Mouse (Mus musculus): ENCODE data around the gene Galk2. TPM values are rescaled to one million over a fixed set of nuclear protein-coding genes. Genes with fewer than 3 reads are reported as not detected.

Gene Galk2
- polyA plus RNA-seq, 1 experiment from 2014 or later = 37.2 TPM

- WGBS = 88% methylated on average over 5 of the region's 5 CpGs
- no peaks in the 10 kb centered on the region for H3K27me3 ChIP-seq (ENCODE audit: low read depth, poor library complexity, severe bottlenecking)
- H3K27ac ChIP-seq = no peak overlapping the region; the same call in 1 of the 2 replicates
- H3K4me1 ChIP-seq = peaks cover 13% of the 10 kb centered on the region
- DNase-seq (ENCODE audit: low spot score) = no peak
- no peaks in the 10 kb centered on the region for H3K9me3 ChIP-seq (replicated peaks)
- no peak overlapping the region for H3K4me3 ChIP-seq
- H3K36me3 ChIP-seq = peaks cover 13% of the 10 kb centered on the region
These were observed 72.3 kb downstream of the Galk2 start for GRCm38 (mm10) chr2:125931193-125931592.

DNA sequence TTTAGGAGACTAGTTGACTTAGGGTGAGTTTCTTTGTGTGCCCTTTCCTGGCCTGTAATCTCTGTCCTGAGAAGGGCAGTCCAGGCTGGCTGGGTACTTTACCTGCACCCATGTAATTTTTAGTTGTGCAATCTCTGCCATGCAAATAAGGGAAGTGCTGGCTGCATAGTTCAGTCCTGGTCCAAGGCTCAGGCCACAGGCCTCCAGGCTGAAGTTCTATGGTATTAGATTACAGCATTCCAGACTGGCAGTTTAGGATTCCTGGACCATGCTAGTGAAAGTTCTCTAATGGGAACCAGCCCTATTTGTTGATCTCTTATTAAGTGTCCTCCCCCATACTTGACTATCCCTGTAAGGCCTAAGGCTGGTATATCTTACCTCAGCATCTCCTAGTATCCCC lies 73.8 kb downstream of the Galk2 start:
- H3K4me1 ChIP-seq = peaks cover 15% of the 10 kb centered on the region
- peak overlapping the region; percentile 65; the same call in 1 of the 2 replicates for H3K27ac ChIP-seq
- H3K4me3 ChIP-seq = no peak overlapping the region
- H3K36me3 ChIP-seq = peaks cover 13% of the 10 kb centered on the region
- no peaks in the 10 kb centered on the region for H3K9me3 ChIP-seq (replicated peaks)
- DNase-seq (ENCODE audit: low spot score) = no peak
- H3K27me3 ChIP-seq (ENCODE audit: low read depth, poor library complexity, severe bottlenecking) = no peaks in the 10 kb centered on the region

DNA sequence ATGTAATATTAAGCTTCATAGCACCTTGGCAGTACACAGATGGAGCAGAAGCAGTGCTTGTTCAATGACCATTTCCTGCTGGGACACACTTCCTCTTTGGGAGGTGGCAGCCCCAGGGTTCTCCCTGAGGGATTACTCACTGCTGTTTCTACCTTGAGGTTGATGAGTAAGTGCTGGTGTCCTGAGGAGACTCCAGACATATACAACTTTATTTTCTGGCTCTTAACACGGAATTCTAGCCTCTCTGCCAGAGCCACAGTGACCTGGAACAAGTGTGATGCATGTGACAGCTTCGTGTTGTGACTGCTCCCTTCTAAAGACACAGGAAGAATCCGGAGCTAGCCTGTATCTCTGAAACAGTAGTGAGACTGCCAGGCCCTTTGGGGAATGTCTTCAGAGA lies 75.1 kb downstream of the Galk2 start:
- whole genome bisulfite sequencing = 80% methylated on average over 3 of the region's 3 CpGs

GRCm38 (mm10) chr2:125936396-125936795 lies 77.5 kb downstream of the Galk2 start:
- Histone ChIP-seq H3K9me3 (replicated peaks) (no peaks in the 10 kb centered on the region), H3K27me3 (ENCODE audit: low read depth, poor library complexity, severe bottlenecking) (no peaks in the 10 kb centered on the region), H3K27ac (no peak overlapping the region), H3K4me3 (no peak overlapping the region), H3K36me3 (peaks cover 9% of the 10 kb centered on the region), H3K4me1 (peaks cover 15% of the 10 kb centered on the region)
- no peak for DNase-seq (ENCODE audit: low spot score)
- WGBS = 55% methylated on average over 5 of the region's 5 CpGs

More for the DNA sequence above, 75.1 kb downstream of the Galk2 start:
- DNase-seq (ENCODE audit: low spot score) = no peak
- Histone ChIP-seq H3K9me3 (replicated peaks) (no peaks in the 10 kb centered on the region), H3K4me3 (no peak overlapping the region), H3K36me3 (peaks cover 13% of the 10 kb centered on the region), H3K27ac (no peak overlapping the region), H3K4me1 (peaks cover 15% of the 10 kb centered on the region), H3K27me3 (ENCODE audit: low read depth, poor library complexity, severe bottlenecking) (no peaks in the 10 kb centered on the region)

DNA sequence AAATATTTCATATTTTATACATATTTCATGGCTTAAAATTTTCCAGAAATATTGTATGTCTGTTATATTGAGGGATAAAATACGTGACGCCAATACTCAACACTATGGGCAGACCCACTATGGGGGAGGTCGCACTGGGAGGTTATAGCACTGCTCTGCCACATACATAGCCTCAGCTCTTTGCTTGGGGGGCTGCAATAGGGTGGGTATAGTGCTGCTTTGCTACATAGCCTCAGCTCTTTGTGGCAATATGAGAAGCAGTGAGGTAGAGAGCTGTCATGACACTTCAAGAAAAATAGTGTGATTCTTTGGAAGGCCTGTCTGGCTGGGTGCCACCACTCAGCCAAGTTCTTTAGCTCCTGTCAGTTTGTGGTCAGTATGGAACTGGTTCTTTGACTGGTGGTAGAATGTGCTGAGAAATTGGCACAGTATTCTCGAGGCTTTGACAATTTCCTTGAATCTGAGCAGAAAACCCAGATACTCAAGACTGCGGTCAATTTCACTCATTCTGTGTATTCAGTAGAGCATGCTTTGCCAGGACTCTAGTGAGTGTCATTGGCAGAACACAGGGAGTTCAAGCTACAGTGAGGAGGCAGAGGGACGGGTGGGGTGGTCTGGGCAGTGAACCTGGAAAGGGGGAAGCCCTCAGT lies 80.2 kb downstream of the Galk2 start:
- 86% methylated on average over 6 of the region's 6 CpGs for WGBS
- Histone ChIP-seq H3K4me3 (no peak overlapping the region), H3K27me3 (ENCODE audit: low read depth, poor library complexity, severe bottlenecking) (no peaks in the 10 kb centered on the region), H3K4me1 (0 out of 2 replicates have a peak, but pooled peaks cover 3% of the 10 kb centered on the region), H3K36me3 (peaks cover 6% of the 10 kb centered on the region; the same call in 1 of the 2 replicates), H3K9me3 (replicated peaks) (no peaks in the 10 kb centered on the region), H3K27ac (no peak overlapping the region)
- DNase-seq (ENCODE audit: low spot score) = no peak

DNA sequence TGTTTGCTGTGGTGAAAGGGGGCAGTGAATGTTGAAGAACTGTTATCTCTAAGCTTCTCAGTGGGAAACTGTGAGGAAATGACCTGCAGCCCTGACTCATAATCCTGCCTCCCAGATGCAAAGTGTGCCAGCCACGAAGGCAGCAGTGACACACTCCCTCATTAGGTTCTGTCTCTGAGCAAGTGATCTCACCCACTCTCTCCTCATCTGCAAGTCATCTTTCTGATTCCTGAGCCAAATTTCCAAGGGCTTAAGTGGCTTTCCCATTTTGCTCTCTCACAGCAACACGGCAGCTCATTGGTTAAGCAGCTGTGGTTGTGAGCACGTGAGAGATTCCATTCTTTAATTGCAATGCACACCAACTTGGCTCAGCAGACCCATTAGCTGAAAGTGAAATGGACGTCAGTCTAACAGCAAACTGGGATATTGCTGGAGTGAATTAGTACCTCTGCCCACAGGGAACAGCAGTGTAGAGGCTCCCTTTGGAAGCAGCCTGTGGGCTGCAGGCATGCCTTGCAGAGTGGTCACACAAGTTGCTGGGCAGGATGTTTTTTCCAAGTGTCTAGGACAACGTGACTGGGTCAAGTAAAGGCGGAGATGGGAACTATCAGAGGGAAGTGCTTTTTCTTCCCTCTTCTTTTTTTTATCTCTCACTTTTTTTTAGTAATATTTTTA lies 82.3 kb downstream of the Galk2 start:
- Histone ChIP-seq H3K27ac (no peak overlapping the region), H3K4me1 (0 out of 2 replicates have a peak, but pooled peaks cover 2% of the 10 kb centered on the region), H3K27me3 (ENCODE audit: low read depth, poor library complexity, severe bottlenecking) (no peaks in the 10 kb centered on the region), H3K36me3 (peaks cover 6% of the 10 kb centered on the region; the same call in 1 of the 2 replicates), H3K9me3 (replicated peaks) (no peaks in the 10 kb centered on the region), H3K4me3 (no peak overlapping the region)
- 73% methylated on average over 6 of the region's 6 CpGs for WGBS
- DNase-seq (ENCODE audit: low spot score) = no peak

GRCm38 (mm10) chr2:125943301-125943700 lies 84.4 kb downstream of the Galk2 start:
- DNase-seq (ENCODE audit: low spot score) = no peak
- H3K4me1 ChIP-seq = no peaks in the 10 kb centered on the region
- no peaks in the 10 kb centered on the region for H3K9me3 ChIP-seq (replicated peaks)
- WGBS = 81% methylated on average over 1 of the region's 1 CpGs
- H3K27ac ChIP-seq = no peak overlapping the region
- peaks cover 7% of the 10 kb centered on the region; the same call in 1 of the 2 replicates for H3K36me3 ChIP-seq
- no peaks in the 10 kb centered on the region for H3K27me3 ChIP-seq (ENCODE audit: low read depth, poor library complexity, severe bottlenecking)
- no peak overlapping the region for H3K4me3 ChIP-seq

DNA sequence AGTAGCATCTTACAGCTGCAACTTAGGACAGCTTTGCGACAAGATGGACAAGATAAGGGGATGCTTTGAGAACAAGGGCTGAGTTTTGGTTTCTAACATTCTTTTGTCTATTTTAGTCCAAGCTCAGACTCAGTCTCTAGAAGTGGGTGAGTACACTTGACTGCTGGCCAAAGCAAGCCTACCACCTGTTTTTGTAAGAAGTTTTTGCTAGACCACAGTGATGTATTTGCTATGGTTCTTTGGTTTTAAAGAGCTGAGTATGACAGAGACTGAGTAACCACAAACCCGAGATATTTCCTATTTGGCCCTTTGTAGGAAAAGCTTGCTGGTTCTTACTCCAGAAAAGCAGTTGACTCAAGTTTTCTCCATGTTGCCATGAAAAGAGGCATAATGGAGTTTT lies 89.3 kb downstream of the Galk2 start:
- Histone ChIP-seq H3K27me3 (ENCODE audit: low read depth, poor library complexity, severe bottlenecking) (no peaks in the 10 kb centered on the region), H3K4me3 (no peak overlapping the region), H3K36me3 (peaks cover 23% of the 10 kb centered on the region), H3K4me1 (no peaks in the 10 kb centered on the region), H3K27ac (no peak overlapping the region), H3K9me3 (replicated peaks) (no peaks in the 10 kb centered on the region)
- DNase-seq (ENCODE audit: low spot score) = no peak
- WGBS = 89% methylated on average over 2 of the region's 2 CpGs

DNA sequence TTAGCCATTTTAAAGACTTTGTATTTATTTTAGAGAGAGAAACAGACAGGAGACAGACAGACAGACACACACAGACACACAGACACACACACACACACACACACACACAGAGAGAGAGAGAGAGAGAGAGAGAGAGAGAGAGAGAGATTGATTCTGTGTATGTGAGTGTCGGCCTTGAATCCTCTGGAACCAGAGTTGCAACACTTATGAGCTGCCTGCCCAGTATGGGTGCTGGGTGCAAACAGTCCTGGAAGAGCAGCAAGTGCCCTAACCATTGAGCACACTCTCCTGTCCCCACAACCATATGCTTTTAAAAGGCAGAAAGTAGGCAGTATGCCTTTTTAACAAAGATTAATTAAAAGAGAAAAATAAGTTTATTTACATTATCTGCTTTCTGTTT lies 109.9 kb downstream of the Galk2 start:
- Histone ChIP-seq H3K36me3 (no peaks in the 10 kb centered on the region), H3K4me3 (no peak overlapping the region), H3K27ac (no peak overlapping the region), H3K27me3 (ENCODE audit: low read depth, poor library complexity, severe bottlenecking) (no peaks in the 10 kb centered on the region), H3K9me3 (replicated peaks) (no peaks in the 10 kb centered on the region), H3K4me1 (peaks cover 11% of the 10 kb centered on the region)
- WGBS = 86% methylated on average over 1 of the region's 1 CpGs
- DNase-seq (ENCODE audit: low spot score) = no peak

DNA sequence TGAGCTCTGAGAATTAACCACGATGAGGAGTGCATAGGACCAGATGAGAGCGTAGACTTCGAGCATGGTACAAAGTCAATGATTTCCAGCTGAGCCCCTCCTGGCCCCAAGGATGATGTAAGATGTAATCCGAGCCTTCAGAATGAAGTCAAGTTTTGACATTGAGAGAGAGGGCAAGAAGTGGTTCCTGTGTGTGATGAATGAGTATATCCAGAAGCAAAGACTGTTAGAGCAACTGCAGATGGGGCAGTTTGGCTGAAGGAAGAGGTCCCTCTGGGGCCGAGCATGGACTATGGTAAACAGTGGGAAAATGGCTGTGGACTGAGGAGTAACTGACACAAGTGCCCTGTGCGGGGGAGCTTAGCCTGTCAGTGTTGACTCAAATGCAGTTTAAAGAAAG lies 114.3 kb downstream of the Galk2 start:
- H3K27ac ChIP-seq = no peak overlapping the region; the same call in 1 of the 2 replicates

DNA sequence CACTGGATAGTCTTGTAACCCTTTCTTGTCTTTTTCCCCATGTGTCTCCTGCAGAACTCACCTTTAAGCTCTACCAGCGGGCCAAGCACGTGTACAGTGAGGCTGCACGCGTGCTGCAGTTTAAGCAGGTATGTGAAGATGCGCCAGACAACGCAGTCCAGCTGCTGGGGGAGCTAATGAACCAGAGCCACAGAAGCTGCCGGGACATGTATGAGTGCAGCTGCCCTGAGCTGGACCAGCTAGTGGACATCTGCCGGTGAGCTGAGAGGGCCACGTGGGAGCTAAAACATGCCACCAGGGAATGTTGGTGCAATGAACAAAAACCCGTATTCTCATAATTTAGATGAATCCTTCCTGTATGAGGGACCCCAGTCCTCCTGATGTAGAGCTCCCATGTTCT lies 116.3 kb downstream of the Galk2 start:
- Histone ChIP-seq H3K4me3 (no peak overlapping the region), H3K4me1 (peaks cover 26% of the 10 kb centered on the region), H3K27ac (peak overlapping the region; percentile 58; the same call in 1 of the 2 replicates), H3K36me3 (0 out of 2 replicates have a peak, but pooled peaks cover 3% of the 10 kb centered on the region), H3K9me3 (replicated peaks) (no peaks in the 10 kb centered on the region), H3K27me3 (ENCODE audit: low read depth, poor library complexity, severe bottlenecking) (no peaks in the 10 kb centered on the region)
- DNase-seq (ENCODE audit: low spot score) = no peak
- WGBS = 90% methylated on average over 10 of the region's 10 CpGs

More for the DNA sequence above, 114.3 kb downstream of the Galk2 start:
- Histone ChIP-seq H3K4me1 (peaks cover 26% of the 10 kb centered on the region), H3K36me3 (0 out of 2 replicates have a peak, but pooled peaks cover 3% of the 10 kb centered on the region), H3K4me3 (no peak overlapping the region), H3K27me3 (ENCODE audit: low read depth, poor library complexity, severe bottlenecking) (no peaks in the 10 kb centered on the region), H3K9me3 (replicated peaks) (no peaks in the 10 kb centered on the region)
- WGBS = 55% methylated on average over 6 of the region's 6 CpGs
- no peak for DNase-seq (ENCODE audit: low spot score)

- DNase-seq (ENCODE audit: low spot score) = peak; percentile 32
- H3K4me1 ChIP-seq = peaks cover 26% of the 10 kb centered on the region
- no peak overlapping the region for H3K4me3 ChIP-seq
- H3K27ac ChIP-seq = peak overlapping the region; percentile 58; the same call in 1 of the 2 replicates
- no peaks in the 10 kb centered on the region for H3K27me3 ChIP-seq (ENCODE audit: low read depth, poor library complexity, severe bottlenecking)
- 0 out of 2 replicates have a peak, but pooled peaks cover 3% of the 10 kb centered on the region for H3K36me3 ChIP-seq
- 46% methylated on average over 5 of the region's 5 CpGs for WGBS
- H3K9me3 ChIP-seq (replicated peaks) = no peaks in the 10 kb centered on the region
These were observed 117.0 kb downstream of the Galk2 start for GRCm38 (mm10) chr2:125975808-125976345.

DNA sequence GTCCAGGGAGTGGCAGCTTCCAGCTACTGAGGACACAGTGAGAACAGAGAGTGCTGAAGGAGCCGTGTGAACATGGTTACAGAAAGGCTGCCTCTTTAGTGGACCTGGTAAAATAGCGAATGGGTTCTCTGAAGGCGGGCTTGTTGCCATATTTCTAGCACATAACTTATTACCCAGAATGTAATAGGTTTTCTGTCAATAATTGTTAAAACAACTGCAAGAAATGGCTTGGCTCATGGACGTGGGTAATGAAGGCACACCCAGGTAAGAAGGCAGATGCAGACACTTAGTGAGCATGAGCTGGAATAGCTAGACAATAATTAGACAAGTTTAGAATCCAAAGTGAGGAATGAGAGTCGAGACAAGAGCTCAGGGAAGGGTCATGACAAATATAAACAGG lies 143.4 kb downstream of the Galk2 start:
- no peak for DNase-seq (ENCODE audit: low spot score)
- Histone ChIP-seq H3K36me3 (no peaks in the 10 kb centered on the region), H3K27ac (no peak overlapping the region), H3K4me3 (no peak overlapping the region), H3K27me3 (ENCODE audit: low read depth, poor library complexity, severe bottlenecking) (no peaks in the 10 kb centered on the region), H3K9me3 (replicated peaks) (no peaks in the 10 kb centered on the region), H3K4me1 (no peaks in the 10 kb centered on the region)
- 82% methylated on average over 5 of the region's 5 CpGs for WGBS

Measured in limb, embryonic 10.5 days (tissue).